In the genomic region with DNA sequence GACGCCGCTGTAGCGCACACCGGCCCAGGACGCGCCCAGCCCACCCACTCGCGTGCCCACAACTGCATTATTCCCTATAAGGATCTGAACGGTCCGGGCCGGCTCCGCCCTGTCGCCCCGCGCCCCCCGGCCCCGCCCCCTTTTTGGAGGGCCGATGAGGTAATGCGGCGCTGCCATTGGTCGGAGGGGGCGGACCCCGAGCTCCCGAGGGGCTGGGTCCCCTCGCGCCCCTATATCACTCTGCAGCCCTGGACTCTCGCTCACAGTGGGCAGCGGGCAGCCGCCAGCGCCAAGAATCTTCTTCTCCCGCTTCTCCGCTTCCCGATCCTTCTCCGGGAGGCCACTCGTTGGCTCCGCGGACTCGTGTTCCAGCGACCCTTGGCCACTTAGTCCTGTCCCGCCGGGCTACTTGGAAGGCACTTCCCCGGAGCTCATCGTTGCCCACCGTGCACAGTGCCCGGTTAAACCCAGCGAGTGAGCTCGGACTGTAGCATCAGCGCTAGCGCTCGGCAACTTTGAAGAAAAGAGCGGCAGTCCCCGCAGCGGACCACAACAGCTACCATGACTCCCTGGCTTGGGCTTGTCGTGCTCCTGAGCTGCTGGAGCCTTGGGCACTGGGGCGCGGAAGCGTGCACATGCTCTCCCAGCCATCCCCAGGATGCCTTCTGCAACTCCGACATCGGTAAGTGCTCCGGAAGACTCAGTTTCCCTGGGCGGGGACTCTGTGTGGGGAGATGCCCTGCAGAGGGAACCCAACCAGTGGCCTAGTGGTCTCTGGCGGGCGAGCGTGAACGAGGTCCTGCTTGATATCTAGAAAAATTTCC, we compare ENCODE assay signal across 8 mouse cellular contexts. TPM values are rescaled to one million over a fixed set of nuclear protein-coding genes. Genes with fewer than 3 reads are reported as not detected.
DNase-seq lines count a peak whose midpoint lies in the region; ATAC-seq and TF ChIP-seq lines count a peak whose summit lies in the region.

Gene Timp3 (plus strand): TSS at position 80 of the 824 bp plus-strand sequence.

- peak within 1 kb of the TSS; percentile 97 for H3K4me2 ChIP-seq in embryonic facial prominence, embryonic 11.5 days (ENCODE audit: low read depth, low read length)
- H3K4me2 ChIP-seq in intestine, postnatal 0 days (replicated peaks; ENCODE audit: low read depth): peak within 1 kb of the TSS; percentile 91
- peak within 1 kb of the TSS; percentile 87 for H3K4me2 ChIP-seq in midbrain, embryonic 11.5 days
- H3K4me2 ChIP-seq in stomach, embryonic 15.5 days: peak within 1 kb of the TSS; percentile 95

- peak within 1 kb of the TSS; percentile 65 for H3K4me3 ChIP-seq in embryonic facial prominence, embryonic 11.5 days (ENCODE audit: low read depth, low read length)
- peak within 1 kb of the TSS; percentile 63 for H3K4me3 ChIP-seq in intestine, postnatal 0 days (ENCODE audit: low read depth, low read length)
- peak within 1 kb of the TSS; percentile 38 for H3K4me3 ChIP-seq in midbrain, embryonic 11.5 days (ENCODE audit: low read depth, low read length)
- H3K4me3 ChIP-seq in stomach, embryonic 15.5 days (replicated peaks): peak within 1 kb of the TSS; percentile 67

- intact Hi-C loops in left cerebral cortex, postnatal 4 days (cut with DNase I): loop anchor here (2.0 to 5.0 kb wide), 2 partner anchors 152 to 236 kb away; no protein-coding TSS in a partner anchor

- no peaks in the 10 kb centered on the region for H3K9me3 ChIP-seq in embryonic facial prominence, embryonic 11.5 days (replicated peaks; ENCODE audit: control insufficient read depth, low read length)
- H3K9me3 ChIP-seq in intestine, postnatal 0 days (ENCODE audit: control insufficient read depth): no peaks in the 10 kb centered on the region
- no peaks in the 10 kb centered on the region for H3K9me3 ChIP-seq in midbrain, embryonic 11.5 days (ENCODE audit: control insufficient read depth, low read length)
- H3K9me3 ChIP-seq in stomach, embryonic 15.5 days: no peaks in the 10 kb centered on the region

- peaks cover 9% of the 10 kb centered on the region for H3K4me1 ChIP-seq in embryonic facial prominence, embryonic 11.5 days (ENCODE audit: control insufficient read depth, insufficient read depth, low read length)
- H3K4me1 ChIP-seq in intestine, postnatal 0 days (replicated peaks; ENCODE audit: control insufficient read depth, insufficient read depth, low read length): 0 out of 2 replicates have a peak, but pooled peaks cover 4% of the 10 kb centered on the region
- peaks cover 18% of the 10 kb centered on the region for H3K4me1 ChIP-seq in midbrain, embryonic 11.5 days (ENCODE audit: control insufficient read depth, insufficient read depth, low read length)
- peaks cover 44% of the 10 kb centered on the region for H3K4me1 ChIP-seq in stomach, embryonic 15.5 days

- H3K27me3 ChIP-seq in embryonic facial prominence, embryonic 11.5 days (ENCODE audit: control insufficient read depth, insufficient read depth, low read length): no peaks in the 10 kb centered on the region
- H3K27me3 ChIP-seq in intestine, postnatal 0 days (replicated peaks; ENCODE audit: control insufficient read depth, insufficient read depth, low read length): no peaks in the 10 kb centered on the region
- no peaks in the 10 kb centered on the region; the same call in 1 of the 2 replicates for H3K27me3 ChIP-seq in midbrain, embryonic 11.5 days (ENCODE audit: control insufficient read depth, insufficient read depth, low read length)
- H3K27me3 ChIP-seq in stomach, embryonic 15.5 days (replicated peaks): 0 out of 2 replicates have a peak, but pooled peaks cover 3% of the 10 kb centered on the region

- under 1% methylated on average over 63 of the region's 65 CpGs for WGBS in embryonic facial prominence, embryonic 11.5 days
- WGBS in intestine, postnatal 0 days: 1% methylated on average over 62 of the region's 65 CpGs
- under 1% methylated on average over 63 of the region's 65 CpGs for WGBS in midbrain, embryonic 11.5 days
- WGBS in stomach, embryonic 15.5 days: 1% methylated on average over 56 of the region's 65 CpGs

- no peak within 1 kb of the TSS for H3K27ac ChIP-seq in embryonic facial prominence, embryonic 11.5 days (replicated peaks; ENCODE audit: low read depth, low read length)
- peak within 1 kb of the TSS; percentile 35; the same call in 1 of the 2 replicates for H3K27ac ChIP-seq in intestine, postnatal 0 days (ENCODE audit: low read depth, low read length)
- H3K27ac ChIP-seq in midbrain, embryonic 11.5 days (ENCODE audit: low read depth, low read length): no peak within 1 kb of the TSS
- peak within 1 kb of the TSS; percentile 72 for H3K27ac ChIP-seq in stomach, embryonic 15.5 days

- peak; percentile 83 for ATAC-seq in embryonic facial prominence, embryonic 11.5 days (replicated peaks; ENCODE audit: insufficient number of reproducible peaks, low FRiP score, low TSS enrichment, low read depth)
- ATAC-seq in intestine, postnatal 0 days: peak; percentile 48; the same call in 1 of the 2 replicates
- peak; percentile 89 for ATAC-seq in midbrain, embryonic 11.5 days (ENCODE audit: low FRiP score)
- ATAC-seq in stomach, embryonic 15.5 days (ENCODE audit: insufficient read depth, low FRiP score, low read depth): peak; percentile 82

- no peaks in the 10 kb centered on the region for H3K36me3 ChIP-seq in embryonic facial prominence, embryonic 11.5 days (replicated peaks; ENCODE audit: control insufficient read depth, insufficient read depth, low read depth, low read length)
- no peaks in the 10 kb centered on the region for H3K36me3 ChIP-seq in intestine, postnatal 0 days (ENCODE audit: control insufficient read depth, insufficient read depth)
- H3K36me3 ChIP-seq in midbrain, embryonic 11.5 days (ENCODE audit: control insufficient read depth, insufficient read depth, low read length): no peaks in the 10 kb centered on the region
- H3K36me3 ChIP-seq in stomach, embryonic 15.5 days: no peaks in the 10 kb centered on the region

- H3K9ac ChIP-seq in embryonic facial prominence, embryonic 11.5 days (replicated peaks; ENCODE audit: low read length): peak within 1 kb of the TSS; percentile 72
- H3K9ac ChIP-seq in intestine, postnatal 0 days (ENCODE audit: low read depth, low read length): peak within 1 kb of the TSS; percentile 75
- H3K9ac ChIP-seq in midbrain, embryonic 11.5 days (ENCODE audit: low read length): peak within 1 kb of the TSS; percentile 68
- peak within 1 kb of the TSS; percentile 74 for H3K9ac ChIP-seq in stomach, embryonic 15.5 days

- no peak for TF ChIP-seq CTCF in intestine, postnatal 0 days (IDR thresholded peaks at IDR 0.05; ENCODE audit: low read depth)

- DNase-seq in cerebellum, postnatal 10 days: peak; percentile 77 to 86
- DNase-seq in cerebellum, adult 9-11 months: no peak
- DNase-seq in embryonic facial prominence, embryonic 11.5 days (ENCODE audit: low spot score): peak; percentile 82
- DNase-seq in heart, adult 11 months: peak; percentile 99
- peak; percentile 86 for DNase-seq in left cerebral cortex, postnatal 4 days
- DNase-seq in midbrain, embryonic 11.5 days (ENCODE audit: low spot score, missing footprints): peak; percentile 97

RNA-seq across cellular contexts. Expression of gene Timp3, which starts in this region (rescaled TPM):
- polyA plus RNA-seq in embryonic facial prominence, embryonic 11.5 days (2014; fragmentation: Nextera tagmentation; extraction: Ambion mirVana): 39.7 and 40.0 TPM in 2 replicates
- 24.2 and 29.4 TPM in 2 replicates for polyA plus RNA-seq in intestine, postnatal 0 days (2015; fragmentation: Nextera tagmentation; extraction: Ambion mirVana)
- 10 to 100 TPM; 40.2 to 42.6 TPM for total RNA-seq in left cerebral cortex, postnatal 4 days (2021)
- 20.2 and 20.7 TPM in 2 replicates for polyA plus RNA-seq in midbrain, embryonic 11.5 days (2014; fragmentation: Nextera tagmentation; extraction: Ambion mirVana)
- 63.5 and 66.0 TPM in 2 replicates for polyA plus RNA-seq in stomach, embryonic 15.5 days (2015; fragmentation: Nextera tagmentation; extraction: Ambion mirVana)

Comparison
In these comparisons a context has a peak if more than half of its experiments do, and no peak if none do; other contexts are left out.
1. H3K27ac ChIP-seq: peak in intestine, postnatal 0 days (single experiment) and stomach, embryonic 15.5 days (single experiment); none in embryonic facial prominence, embryonic 11.5 days (single experiment) and midbrain, embryonic 11.5 days (single experiment).
2. Peak in every context shown above with its lines, with median percentiles within 50 percentile points of each other: ATAC-seq, H3K4me2 ChIP-seq, H3K4me3 ChIP-seq and H3K9ac ChIP-seq.